ENCODE assay signal across 8 mouse cellular contexts in genomic region chr17:45555452-45556106, GRCm38 (mm10). TPM values are rescaled to one million over a fixed set of nuclear protein-coding genes. Genes with fewer than 3 reads are reported as not detected.
DNase-seq lines count a peak whose midpoint lies in the region; ATAC-seq and TF ChIP-seq lines count a peak whose summit lies in the region.

Gene Nfkbie, plus strand, starts transcription at chr17:45555703.

- no peaks in the 10 kb centered on the region for H3K27me3 ChIP-seq in C2C12 (ENCODE audit: control insufficient read depth, insufficient read depth, insufficient read length)
- H3K27me3 ChIP-seq in erythroblast, embryonic 14.5 days (ENCODE audit: control insufficient read depth) = peaks cover 76% of the 10 kb centered on the region
- H3K27me3 ChIP-seq in heart, embryonic 12.5 days (replicated peaks) = peaks cover 50% of the 10 kb centered on the region
- no peaks in the 10 kb centered on the region for H3K27me3 ChIP-seq in kidney, postnatal 0 days (ENCODE audit: insufficient read depth, low read length)
- H3K27me3 ChIP-seq in liver, embryonic 13.5 days = peaks cover 71% of the 10 kb centered on the region
- no peaks in the 10 kb centered on the region for H3K27me3 ChIP-seq in stomach, embryonic 14.5 days (ENCODE audit: control insufficient read depth, insufficient read depth, low read length)

- WGBS in heart, embryonic 12.5 days = under 1% methylated on average over 45 of the region's 45 CpGs
- WGBS in kidney, postnatal 0 days = 0% methylated on average over 45 of the region's 45 CpGs
- WGBS in liver, embryonic 13.5 days (ENCODE audit: insufficient replicate concordance) = under 1% methylated on average over 45 of the region's 45 CpGs
- WGBS in stomach, embryonic 14.5 days = under 1% methylated on average over 45 of the region's 45 CpGs

- no peak for TF ChIP-seq CTCF in C2C12 (IDR thresholded peaks at IDR 0.05; ENCODE audit: control insufficient read depth, insufficient read depth, insufficient read length)
- TF ChIP-seq CTCF in brain, embryonic 14.5 days (IDR thresholded peaks at IDR 0.05; ENCODE audit: borderline replicate concordance, extremely low read depth, insufficient read depth, insufficient read length) = no peak
- no peak; the same call in 1 of the 2 replicates for TF ChIP-seq CTCF in kidney, postnatal 0 days (IDR thresholded peaks at IDR 0.05; ENCODE audit: low read depth)

- peak within 1 kb of the TSS; percentile 94 for H3K4me2 ChIP-seq in heart, embryonic 12.5 days
- H3K4me2 ChIP-seq in kidney, postnatal 0 days (ENCODE audit: low read length) = peak within 1 kb of the TSS; percentile 92
- peak within 1 kb of the TSS; percentile 95 for H3K4me2 ChIP-seq in liver, embryonic 13.5 days
- H3K4me2 ChIP-seq in stomach, embryonic 14.5 days (replicated peaks; ENCODE audit: low read depth, low read length) = peak within 1 kb of the TSS; percentile 97

- no peaks in the 10 kb centered on the region for H3K9me3 ChIP-seq in erythroblast, embryonic 14.5 days (ENCODE audit: control insufficient read depth, low read length)
- no peaks in the 10 kb centered on the region for H3K9me3 ChIP-seq in heart, embryonic 12.5 days (replicated peaks)
- H3K9me3 ChIP-seq in kidney, postnatal 0 days (replicated peaks; ENCODE audit: low read length) = no peaks in the 10 kb centered on the region
- no peaks in the 10 kb centered on the region for H3K9me3 ChIP-seq in liver, embryonic 13.5 days (replicated peaks)
- H3K9me3 ChIP-seq in stomach, embryonic 14.5 days (ENCODE audit: control insufficient read depth, low read depth, low read length) = no peaks in the 10 kb centered on the region

- peak within 1 kb of the TSS; percentile 70 for H3K9ac ChIP-seq in heart, embryonic 12.5 days
- peak within 1 kb of the TSS; percentile 66 for H3K9ac ChIP-seq in kidney, postnatal 0 days (ENCODE audit: low read depth, low read length)
- H3K9ac ChIP-seq in liver, embryonic 13.5 days = peak within 1 kb of the TSS; percentile 71
- H3K9ac ChIP-seq in stomach, embryonic 14.5 days (replicated peaks; ENCODE audit: low read depth, low read length) = peak within 1 kb of the TSS; percentile 39

- peak within 1 kb of the TSS; percentile 52 for H3ac ChIP-seq in C2C12 (ENCODE audit: control insufficient read depth, insufficient read length, low read depth)

- peak; percentile 29; the same call in 1 of the 2 replicates for TF ChIP-seq POLR2A in brain, embryonic 14.5 days (IDR thresholded peaks at IDR 0.05; ENCODE audit: borderline replicate concordance, extremely low read depth, insufficient read depth, insufficient read length, poor library complexity, severe bottlenecking)

- H3K79me3 ChIP-seq in C2C12 (ENCODE audit: low read depth) = no peaks in the 10 kb centered on the region

- ATAC-seq in heart, embryonic 12.5 days (ENCODE audit: insufficient number of reproducible peaks, low FRiP score) = peak; percentile 83
- ATAC-seq in kidney, postnatal 0 days (replicated peaks; ENCODE audit: low FRiP score, low read depth) = peak; percentile 77
- ATAC-seq in liver, embryonic 13.5 days (ENCODE audit: low read depth) = peak; percentile 78
- peak; percentile 82 for ATAC-seq in stomach, embryonic 14.5 days (ENCODE audit: insufficient number of reproducible peaks, insufficient read depth, low FRiP score, low read depth)

- H3K4me1 ChIP-seq in erythroblast, embryonic 14.5 days (ENCODE audit: control insufficient read depth) = peaks cover 14% of the 10 kb centered on the region
- peaks cover 25% of the 10 kb centered on the region for H3K4me1 ChIP-seq in heart, embryonic 12.5 days (replicated peaks)
- peaks cover 4% of the 10 kb centered on the region; the same call in 1 of the 2 replicates for H3K4me1 ChIP-seq in kidney, postnatal 0 days (replicated peaks; ENCODE audit: insufficient read depth, low read length)
- peaks cover 37% of the 10 kb centered on the region for H3K4me1 ChIP-seq in liver, embryonic 13.5 days (replicated peaks)
- H3K4me1 ChIP-seq in stomach, embryonic 14.5 days (ENCODE audit: control insufficient read depth, insufficient read depth, low read length) = peaks cover 4% of the 10 kb centered on the region; the same call in 1 of the 2 replicates

- peak; percentile 96 for DNase-seq in brain, embryonic 14.5 days (ENCODE audit: low read depth)
- DNase-seq in kidney, postnatal 0 days (ENCODE audit: low spot score) = peak; percentile 96
- peak; percentile 90 for DNase-seq in liver, embryonic 13.5 days
- peak; percentile 100 for DNase-seq in natural killer cell, adult 2 months (ENCODE audit: low spot score in 2 of 2)

- no peak within 1 kb of the TSS for H3K27ac ChIP-seq in heart, embryonic 12.5 days (ENCODE audit: poor library complexity, severe bottlenecking)
- no peak within 1 kb of the TSS for H3K27ac ChIP-seq in kidney, postnatal 0 days
- H3K27ac ChIP-seq in liver, embryonic 13.5 days = no peak within 1 kb of the TSS
- H3K27ac ChIP-seq in stomach, embryonic 14.5 days (ENCODE audit: low read length) = no peak within 1 kb of the TSS

- peaks cover 10% of the 10 kb centered on the region for H3K79me2 ChIP-seq in C2C12 (ENCODE audit: control insufficient read depth, insufficient read depth)

- H3K4me3 ChIP-seq in C2C12 (ENCODE audit: insufficient read depth, poor library complexity, severe bottlenecking) = peak within 1 kb of the TSS; percentile 42
- H3K4me3 ChIP-seq in erythroblast, embryonic 14.5 days (replicated peaks) = peak within 1 kb of the TSS; percentile 64
- peak within 1 kb of the TSS; percentile 67 for H3K4me3 ChIP-seq in heart, embryonic 12.5 days
- peak within 1 kb of the TSS; percentile 57 for H3K4me3 ChIP-seq in kidney, postnatal 0 days (replicated peaks; ENCODE audit: low read depth, low read length)
- peak within 1 kb of the TSS; percentile 65 for H3K4me3 ChIP-seq in liver, embryonic 13.5 days (replicated peaks)
- H3K4me3 ChIP-seq in stomach, embryonic 14.5 days (ENCODE audit: low read depth, low read length) = peak within 1 kb of the TSS; percentile 57

- H3K36me3 ChIP-seq in C2C12 (ENCODE audit: control insufficient read depth, insufficient read depth) = no peaks in the 10 kb centered on the region
- H3K36me3 ChIP-seq in erythroblast, embryonic 14.5 days (ENCODE audit: control insufficient read depth) = no peaks in the 10 kb centered on the region
- 0 out of 2 replicates have a peak, but pooled peaks cover 5% of the 10 kb centered on the region for H3K36me3 ChIP-seq in heart, embryonic 12.5 days
- 0 out of 2 replicates have a peak, but pooled peaks cover 3% of the 10 kb centered on the region for H3K36me3 ChIP-seq in kidney, postnatal 0 days (ENCODE audit: insufficient read depth, low read length)
- no peaks in the 10 kb centered on the region for H3K36me3 ChIP-seq in liver, embryonic 13.5 days
- H3K36me3 ChIP-seq in stomach, embryonic 14.5 days (ENCODE audit: control insufficient read depth, insufficient read depth, low read length) = no peaks in the 10 kb centered on the region

TF ChIP-seq in C2C12, 6 proteins besides CTCF, POLR2A, EP300 and RAD21:
- TF ChIP-seq MYOG (IDR thresholded peaks at IDR 0.05; ENCODE audit: control insufficient read depth, extremely low read depth, insufficient read length) (no peak), USF1 (IDR thresholded peaks at IDR 0.05; ENCODE audit: low read depth) (no peak), FOSL1 (IDR thresholded peaks at IDR 0.05; ENCODE audit: insufficient read depth, low read length, poor library complexity, severe bottlenecking) (no peak), MYOD1 (IDR thresholded peaks at IDR 0.05; ENCODE audit: control insufficient read depth, insufficient read length, low read depth) (no peak), CEBPB (IDR thresholded peaks at IDR 0.05; ENCODE audit: low read depth) (no peak), MAX (IDR thresholded peaks at IDR 0.05) (no peak)
TF ChIP-seq in C2C12: peak in this region for 0.

RNA-seq across cellular contexts. Expression of gene Nfkbie, which starts in this region (rescaled TPM):
- polyA plus RNA-seq in C2C12 (2012; fragmentation: generic; extraction: Trizol) = 5.3 TPM
- polyA plus RNA-seq in brain, embryonic 14.5 days (2012; rRNA removed) = 2.8 and 3.4 TPM in 2 replicates
- 0.02 and 0.06 TPM in 2 replicates for polyA plus RNA-seq in erythroblast, embryonic 14.5 days (2012)
- polyA plus RNA-seq in heart, embryonic 12.5 days (2016; fragmentation: Nextera tagmentation; extraction: Ambion mirVana) = 2.5 and 3.1 TPM in 2 replicates
- 4.8 and 5.1 TPM in 2 replicates for polyA plus RNA-seq in kidney, postnatal 0 days (2015; fragmentation: Nextera tagmentation; extraction: Ambion mirVana)
- 1.4 and 1.6 TPM in 2 replicates for polyA plus RNA-seq in liver, embryonic 13.5 days (2015; fragmentation: Nextera tagmentation; extraction: Ambion mirVana)
- 3.7 and 4.2 TPM in 2 replicates for polyA plus RNA-seq in stomach, embryonic 14.5 days (2014; fragmentation: Nextera tagmentation; extraction: Ambion mirVana)
